Mouse (Mus musculus) common myeloid progenitor, adult 5-6 weeks (primary cell): ENCODE results near the gene Slamf6. TPM values are rescaled to one million over a fixed set of nuclear protein-coding genes. Genes with fewer than 3 reads are reported as not detected.
"Not testable (repeated sequence)": the region's sequence is repeated elsewhere in the genome, so short reads cannot be mapped to it uniquely, and the experiment has no call there.

ENCODE experiments used
- ATAC-seq: replicated peaks from 2 replicates; pipeline ENCODE4 v1.8.0; 2016; ENCODE audit warnings: low read depth, mild to moderate bottlenecking, moderate TSS enrichment, inconsistent platforms; ENCODE audit not compliant: poor library complexity, severe bottlenecking
- total RNA-seq: library from RNA; stranded (forward); fragments of 200-1000, 187-1606 nt; gene quantifications from 2 replicates; pipeline ENCODE4 v1.2.3, GENCODE M21; 2017

Slamf6 gene
- total RNA-seq, 1 experiment from 2014 or later, result 0.87 TPM

DNA sequence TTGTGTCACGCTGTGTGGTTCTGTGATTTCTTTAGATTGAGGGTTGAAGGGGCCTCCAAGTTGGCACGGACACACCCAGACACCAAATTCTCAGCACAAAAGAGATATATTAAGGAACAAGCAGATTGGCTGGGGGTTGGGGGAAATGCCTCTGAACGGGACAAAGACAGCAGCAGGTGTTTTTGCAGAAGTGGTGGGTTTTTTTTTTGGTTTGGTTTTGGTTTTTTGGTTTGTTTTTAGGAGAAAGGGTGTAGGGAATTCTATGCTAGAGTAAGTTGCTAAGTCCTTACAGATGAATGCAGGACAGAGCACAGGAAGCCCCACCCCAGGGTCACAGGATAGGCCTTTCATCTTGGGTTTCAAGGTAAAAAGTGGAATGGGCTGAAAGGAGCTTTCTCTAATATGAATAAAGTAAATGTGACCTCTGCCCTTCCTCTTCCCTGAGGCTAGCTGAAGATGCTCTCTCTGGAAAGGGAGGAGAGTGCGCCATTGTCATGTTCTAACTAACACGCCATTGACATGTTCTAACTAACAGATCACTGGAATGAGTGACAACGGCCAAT, 31.7 kb downstream of the Slamf6 start:
- no peak for ATAC-seq

DNA sequence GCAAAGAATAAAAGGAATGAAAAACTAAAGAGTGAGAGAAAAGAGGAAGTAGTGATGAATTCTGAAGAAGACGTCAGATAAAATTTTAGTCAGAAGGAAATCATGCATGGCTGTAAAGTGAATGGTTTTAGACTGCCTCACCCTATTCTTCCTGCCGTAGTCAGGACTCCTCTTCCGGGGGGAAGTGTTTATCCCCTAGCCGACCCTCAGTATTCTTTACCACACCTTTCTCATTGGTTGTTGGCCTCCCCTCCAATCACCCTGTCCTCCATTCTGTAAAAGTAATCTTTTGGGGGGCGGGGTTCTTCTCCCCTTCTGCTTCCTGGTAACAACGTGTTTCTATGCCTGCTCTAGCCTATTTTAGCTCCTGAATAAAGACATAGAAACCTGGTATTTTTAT, 37.8 kb downstream of the Slamf6 start:
- peak; percentile 52 for ATAC-seq

DNA sequence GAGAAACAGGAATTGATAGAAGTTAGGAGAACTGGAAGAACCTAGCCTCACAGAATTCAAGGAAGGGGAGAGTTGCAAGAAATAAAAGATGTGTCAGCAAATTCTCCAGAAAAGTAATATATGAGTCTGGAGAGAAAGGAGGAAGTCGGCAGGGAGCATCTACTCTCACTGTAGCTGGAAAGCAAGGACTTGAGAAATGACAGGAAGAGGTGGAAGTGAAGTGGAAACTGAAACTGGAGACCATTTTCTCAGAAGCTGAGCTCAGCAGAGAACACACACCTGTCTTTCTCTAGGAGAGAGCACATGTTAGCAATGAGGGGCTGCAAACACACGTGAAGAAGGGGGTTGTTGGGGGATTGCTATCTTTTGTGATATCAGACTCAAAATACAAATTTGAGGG, 40.1 kb downstream of the Slamf6 start:
- ATAC-seq, result peak; percentile 73

DNA sequence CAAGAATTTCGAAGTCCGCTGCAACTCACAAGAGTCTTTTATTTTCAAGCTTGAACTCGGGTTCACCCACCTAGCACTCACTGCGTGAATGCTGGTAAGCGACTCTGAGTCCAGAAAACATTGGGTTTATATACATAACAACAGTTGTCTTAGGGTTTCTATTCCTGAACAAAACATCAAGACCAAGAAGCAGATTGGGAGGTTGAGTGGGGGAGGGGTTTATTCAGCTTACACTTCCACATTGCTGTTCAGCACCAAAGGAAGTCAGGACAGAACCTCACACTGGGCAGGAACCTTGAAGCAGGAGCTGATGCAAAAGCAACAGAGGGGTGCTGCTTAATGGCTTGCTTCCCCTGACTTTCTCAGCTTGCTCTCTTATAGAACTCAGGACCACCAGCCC, 43.4 kb downstream of the Slamf6 start:
- ATAC-seq, result no peak

DNA sequence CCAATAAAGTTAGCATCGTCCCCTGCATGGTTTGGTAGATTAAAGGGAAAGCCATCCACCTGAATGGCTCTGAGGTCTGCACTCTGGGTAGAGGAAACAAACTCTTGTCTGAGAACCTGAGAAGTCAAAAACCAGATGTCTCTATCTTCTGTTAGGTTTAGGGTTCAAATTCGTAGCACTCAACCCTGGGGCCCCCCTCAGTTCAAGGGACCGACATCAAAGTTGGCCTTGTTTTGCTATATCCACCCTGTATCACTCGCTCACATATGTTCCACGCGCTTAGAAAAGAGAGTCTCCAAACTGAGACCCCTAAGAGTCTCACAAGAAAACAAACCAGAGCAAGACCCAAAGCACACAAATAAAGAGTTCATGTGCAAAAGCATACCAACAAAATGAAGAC, 44.4 kb downstream of the Slamf6 start:
- ATAC-seq, result no peak

DNA sequence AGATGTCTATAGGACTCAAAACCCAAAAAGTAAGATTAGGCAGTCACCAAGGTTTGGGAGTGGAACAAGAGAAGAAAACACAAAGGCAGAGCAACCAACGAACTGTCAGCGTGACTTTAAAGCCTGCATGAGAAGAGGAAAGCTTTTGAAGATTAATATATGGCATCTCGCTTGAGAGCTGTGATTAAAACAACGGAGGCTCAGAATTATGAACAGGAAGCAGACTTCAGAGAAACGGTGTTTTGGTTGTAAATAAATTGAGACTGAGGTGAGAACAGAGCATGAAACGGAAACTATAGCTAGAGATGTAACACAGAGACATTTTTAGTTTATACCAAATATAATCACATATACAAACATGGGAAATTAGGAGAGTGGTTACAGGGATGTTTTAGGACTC, 46.3 kb downstream of the Slamf6 start:
- ATAC-seq, result no peak

DNA sequence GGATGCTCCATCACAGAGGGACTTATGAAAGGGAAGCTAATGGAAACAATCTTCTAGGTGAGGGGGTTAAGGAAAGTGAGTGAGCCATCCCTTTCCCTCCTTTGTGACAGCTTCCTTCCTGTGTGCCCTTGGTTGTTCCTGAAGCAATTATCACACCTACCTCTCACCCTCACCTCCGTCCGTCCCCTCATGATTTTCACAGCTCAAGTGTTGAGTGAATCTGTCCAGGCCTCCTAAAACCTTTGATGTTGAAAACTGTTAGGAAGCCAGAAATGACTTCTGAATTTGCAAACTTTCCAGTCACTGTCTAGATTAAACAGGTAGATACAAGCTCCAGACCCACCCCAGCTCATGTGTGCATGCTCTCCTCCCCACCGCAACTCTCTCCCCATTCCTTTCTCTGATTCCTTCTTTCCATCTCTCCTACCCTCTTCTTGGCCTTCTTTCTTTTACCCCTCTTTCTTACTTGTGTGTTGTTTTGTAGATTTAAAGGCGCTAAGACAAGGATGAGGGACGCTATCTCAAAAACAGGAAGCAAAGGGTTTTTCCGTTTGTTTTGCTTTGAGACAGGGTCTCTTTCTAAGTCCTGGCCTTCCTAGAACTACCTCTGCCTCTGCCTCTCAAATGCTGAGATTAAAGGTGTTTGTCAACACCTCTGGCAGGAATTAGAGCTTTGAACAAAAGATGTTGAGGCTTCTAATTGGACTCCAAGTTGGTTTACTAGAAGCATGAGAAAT, 48.9 kb downstream of the Slamf6 start:
- ATAC-seq, result no peak

DNA sequence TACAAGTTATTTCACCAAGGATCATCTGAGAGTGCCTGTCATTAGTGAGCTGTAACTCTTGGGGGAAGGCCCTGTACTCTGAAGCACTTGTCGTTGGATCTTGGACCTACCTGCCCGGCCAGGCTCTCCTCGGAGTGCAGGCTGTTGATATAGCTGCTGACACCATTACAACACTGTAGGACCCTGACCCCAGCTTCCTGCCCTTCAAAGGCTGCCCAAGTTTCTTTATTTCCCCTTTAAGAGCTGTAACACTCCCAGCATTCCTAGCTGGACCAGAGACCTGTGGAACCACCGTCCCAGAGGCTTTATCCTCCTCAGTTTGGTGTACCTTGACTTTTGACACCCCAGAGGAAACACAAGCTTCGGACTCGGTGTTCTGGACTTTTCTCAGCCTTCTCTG, 51.9 kb downstream of the Slamf6 start:
- ATAC-seq, result no peak

DNA sequence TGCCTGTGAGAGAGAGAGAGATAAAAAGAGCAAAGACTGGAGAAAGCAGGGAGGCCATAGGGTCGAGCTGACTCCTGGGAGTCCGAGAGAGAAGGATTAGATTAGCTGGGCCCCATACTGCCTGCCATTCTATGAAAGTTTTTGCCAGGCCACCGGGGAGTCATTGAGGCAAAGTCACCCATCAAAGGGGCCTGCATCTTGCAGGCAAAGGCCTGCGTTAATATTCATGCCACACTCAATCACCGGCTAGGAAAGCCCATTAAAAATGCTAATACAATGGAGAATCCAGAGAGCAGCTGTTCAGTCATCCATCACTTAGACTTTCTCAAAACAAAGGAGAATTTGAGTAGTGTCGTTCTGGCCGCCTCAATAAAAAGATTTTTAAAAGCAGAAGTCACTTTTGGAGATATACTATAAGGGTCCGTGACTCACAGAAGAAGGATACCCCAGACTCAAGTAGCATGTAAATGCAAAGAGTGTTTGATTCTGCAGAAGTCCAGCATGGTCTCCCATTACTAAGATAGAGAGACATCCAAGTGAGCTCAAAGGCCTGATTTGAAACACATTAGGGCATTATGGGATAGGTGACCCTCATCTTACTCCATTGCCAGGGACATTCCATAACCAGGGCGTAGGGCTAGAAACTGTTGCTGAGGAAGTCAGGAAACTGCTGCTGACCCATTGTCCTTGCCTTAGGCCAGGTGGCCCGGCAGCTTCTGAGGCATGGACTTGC, 53.7 kb downstream of the Slamf6 start:
- no peak for ATAC-seq

DNA sequence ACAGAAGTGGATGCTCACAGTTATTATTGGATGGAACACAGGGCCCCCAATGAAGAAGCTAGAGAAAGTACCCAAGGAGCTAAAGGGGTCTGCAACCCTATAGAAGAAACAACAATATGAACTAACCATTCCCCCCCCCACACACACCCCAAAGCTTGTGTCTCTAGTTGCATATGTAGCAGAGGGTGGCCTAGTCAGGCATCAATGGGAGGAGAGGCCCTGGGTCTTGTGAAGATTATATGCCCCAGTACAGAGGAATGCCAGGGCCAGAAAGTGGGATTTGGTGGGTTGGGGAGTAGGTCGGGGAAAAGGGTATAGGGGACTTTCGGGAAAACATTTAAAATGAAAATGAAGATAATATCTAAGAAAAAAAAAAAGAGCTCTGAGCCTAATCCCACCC, 57.0 kb downstream of the Slamf6 start:
- ATAC-seq, result not testable (repeated sequence)

DNA sequence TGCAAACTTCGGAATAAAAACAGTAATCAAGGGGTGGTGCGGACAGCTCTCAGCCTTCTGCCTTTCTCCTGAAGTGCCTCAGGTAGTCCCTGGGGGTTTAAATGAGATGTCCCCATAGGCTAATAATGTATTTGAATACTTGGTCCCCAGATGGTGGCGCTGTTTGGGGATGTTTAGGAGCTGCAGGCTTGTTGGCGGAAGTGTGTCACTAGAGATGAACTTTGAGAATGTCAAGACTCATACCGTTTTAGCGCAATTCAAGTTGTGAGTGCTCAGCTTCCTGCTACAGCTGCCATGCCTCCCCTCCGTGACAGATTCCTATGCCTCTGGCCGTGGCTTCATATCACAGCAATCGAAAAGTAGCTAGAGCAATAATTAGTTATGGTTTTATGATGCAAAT, 58.1 kb downstream of the Slamf6 start:
- no peak for ATAC-seq

DNA sequence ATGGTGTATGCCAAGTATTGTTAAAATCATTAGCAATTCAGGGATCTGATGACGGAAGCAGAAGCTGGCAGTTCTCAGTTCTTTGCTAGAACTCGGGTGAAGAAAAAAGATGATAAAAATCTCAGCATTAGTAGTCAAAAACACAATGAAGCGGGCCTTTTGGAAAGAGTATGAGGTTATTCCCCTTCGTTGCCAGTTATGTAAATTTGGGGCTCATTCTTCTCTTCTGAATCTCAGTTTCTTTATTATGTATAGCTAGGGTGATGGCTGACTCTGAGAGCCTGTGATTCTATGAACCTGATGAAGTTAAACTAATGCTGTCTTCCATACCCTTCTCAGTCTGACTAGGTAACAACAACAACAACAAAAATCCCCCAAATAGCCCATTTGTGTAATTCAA, 58.5 kb downstream of the Slamf6 start:
- ATAC-seq, result no peak

DNA sequence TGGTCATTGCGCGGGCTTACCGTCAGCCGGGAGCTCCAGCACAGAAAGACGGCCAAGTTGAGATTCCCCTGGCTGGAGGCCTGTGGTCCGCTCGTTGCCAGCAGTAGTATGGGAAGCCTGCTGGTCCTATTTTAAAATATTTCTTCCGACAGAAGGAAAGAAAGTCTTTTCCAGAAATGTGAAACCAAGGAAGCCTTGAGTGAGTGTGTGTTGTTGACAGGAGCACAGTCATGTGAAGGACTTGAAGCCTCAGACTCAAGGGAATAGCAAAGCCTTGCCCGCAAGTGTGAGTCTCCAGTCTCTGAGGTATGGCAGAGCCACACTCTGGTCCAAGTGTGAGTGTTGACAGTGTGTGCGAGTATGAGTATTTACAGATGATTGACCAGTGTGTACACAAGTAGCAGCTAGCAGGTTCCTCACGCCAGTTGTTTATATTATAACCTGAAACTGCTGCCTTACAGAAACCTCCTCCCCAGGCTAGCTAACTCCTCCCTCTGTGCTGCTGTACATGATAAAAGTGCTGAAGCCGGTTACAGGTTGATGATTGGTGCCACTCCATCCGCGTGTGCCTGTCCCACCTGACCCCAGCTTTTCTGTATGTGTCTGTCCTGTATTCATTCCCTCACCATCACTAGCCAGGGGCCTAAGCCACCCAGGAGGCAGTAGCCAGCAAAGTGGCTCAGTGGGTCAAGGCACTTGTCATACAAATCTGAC, 59.7 kb downstream of the Slamf6 start:
- no peak for ATAC-seq

DNA sequence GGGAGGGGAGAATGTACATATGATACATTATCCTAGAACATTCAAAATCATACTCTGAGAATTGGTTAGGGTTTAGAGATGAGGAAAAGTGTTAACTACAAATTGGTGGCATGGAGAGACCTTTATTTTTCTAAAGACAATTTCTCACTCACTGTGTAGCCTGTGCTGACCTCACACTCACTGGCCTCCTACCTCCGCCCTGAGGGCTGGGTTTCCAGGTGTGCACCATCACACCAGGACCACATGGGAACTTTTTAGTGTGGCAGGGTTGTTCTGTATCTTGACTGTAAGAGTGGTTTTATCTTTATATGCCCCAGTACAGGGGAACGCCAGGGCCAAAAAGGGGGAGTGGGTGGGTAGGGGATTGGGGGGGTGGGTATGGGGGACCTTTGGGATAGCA, 60.6 kb downstream of the Slamf6 start:
- ATAC-seq, result no peak

DNA sequence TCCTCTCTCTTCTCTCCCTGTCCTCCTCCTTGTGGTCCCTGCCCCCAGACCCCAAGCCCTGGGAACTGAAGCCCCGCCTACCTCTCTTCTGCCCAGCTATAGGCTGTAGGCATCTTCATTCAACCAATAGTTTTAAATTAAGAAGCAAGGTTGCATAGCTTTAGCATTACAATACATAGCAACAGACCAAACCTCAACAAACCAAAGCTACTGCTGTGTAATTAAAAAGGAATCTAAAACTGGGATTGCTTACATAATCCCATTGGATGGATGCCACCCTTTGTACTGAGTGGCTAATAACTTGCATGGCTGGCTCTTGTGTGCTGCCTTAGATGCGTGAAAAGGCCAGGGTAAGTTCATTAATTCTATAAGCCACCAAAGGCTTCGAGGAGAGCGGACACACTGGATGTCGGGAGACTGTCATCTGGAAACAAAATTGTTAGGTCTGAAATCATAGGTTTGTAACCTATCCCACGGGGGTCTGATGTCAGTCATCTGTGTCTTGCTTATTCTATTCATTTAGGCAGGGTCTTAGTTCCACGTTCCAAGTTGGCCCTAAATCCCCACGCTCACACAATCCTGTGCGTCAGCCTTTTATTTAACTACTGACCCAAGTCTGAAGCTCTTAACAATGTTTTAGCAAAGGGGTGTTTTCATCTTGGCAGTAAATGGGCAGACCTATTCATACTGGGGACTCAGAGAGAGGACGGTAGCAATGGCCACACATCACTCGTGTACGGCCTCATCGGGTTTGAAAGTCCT, 62.8 kb downstream of the Slamf6 start:
- ATAC-seq, result no peak

DNA sequence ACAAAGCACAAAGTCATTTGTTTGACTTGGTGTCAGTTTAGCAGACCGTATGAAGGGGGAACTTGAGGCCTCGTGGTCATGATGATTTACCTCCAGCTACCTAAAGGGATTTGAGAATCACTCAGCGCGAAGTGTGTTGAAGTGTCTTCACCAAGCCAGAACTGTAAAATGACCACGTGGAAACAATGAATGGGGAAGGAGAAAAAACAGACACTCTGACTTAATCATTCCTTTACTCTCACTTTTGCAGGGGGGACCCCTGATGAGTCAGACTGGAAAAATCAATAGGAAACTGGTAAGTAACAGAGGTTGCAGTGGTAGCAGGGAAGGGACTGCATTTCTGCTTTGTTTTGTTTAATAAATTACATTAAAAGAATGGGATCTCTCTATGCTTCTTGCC, 64.9 kb downstream of the Slamf6 start:
- no peak for ATAC-seq

DNA sequence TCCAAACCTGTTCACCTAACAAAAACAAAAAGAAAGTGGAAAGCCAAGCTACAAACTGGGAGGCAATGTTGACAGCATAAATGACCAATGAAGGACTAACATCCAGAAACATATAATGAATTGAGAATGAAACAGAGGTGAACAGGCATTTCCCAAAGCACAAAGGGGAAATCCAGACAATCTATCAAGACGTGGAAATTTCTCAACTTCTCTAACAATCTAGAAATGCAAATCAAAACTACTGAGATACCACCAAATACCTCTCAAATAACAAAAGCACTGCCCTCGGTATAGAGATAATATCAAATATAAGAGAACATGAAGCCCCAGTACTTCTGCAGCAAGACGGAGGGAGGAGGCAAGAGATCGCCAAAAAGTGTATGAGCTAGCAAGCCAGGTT, 65.4 kb downstream of the Slamf6 start:
- no peak for ATAC-seq

DNA sequence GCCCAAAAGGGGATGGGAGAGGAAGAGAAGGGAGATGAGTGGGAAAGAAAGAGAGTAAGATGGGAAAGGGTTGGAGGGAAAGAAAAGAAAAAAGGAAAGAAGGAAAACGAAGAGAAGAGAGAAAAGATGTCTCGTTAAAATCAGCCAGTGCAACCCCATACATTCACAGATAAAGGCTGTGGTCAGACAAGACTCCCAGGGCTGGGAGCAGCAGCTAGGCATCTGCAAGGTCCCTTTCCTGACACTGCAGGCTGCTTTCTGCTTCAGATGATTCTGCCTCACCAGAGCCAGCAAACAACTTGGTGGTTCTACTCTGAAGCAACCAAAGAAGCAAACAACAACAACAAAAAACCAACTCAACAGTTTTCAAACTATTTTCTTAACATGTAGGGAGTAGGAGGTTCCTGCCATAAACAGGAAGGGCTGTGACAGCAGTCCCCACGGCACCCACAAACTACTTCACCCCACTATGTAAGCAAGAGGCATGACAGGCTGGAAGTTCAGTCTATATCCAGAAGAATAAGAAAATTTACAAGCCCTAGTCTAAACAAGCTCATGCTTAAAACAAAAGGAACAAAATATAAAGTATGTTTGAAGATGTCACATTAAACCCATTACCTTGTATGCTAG, 66.2 kb downstream of the Slamf6 start:
- peak; percentile 74; the same call in 1 of the 2 replicates for ATAC-seq

DNA sequence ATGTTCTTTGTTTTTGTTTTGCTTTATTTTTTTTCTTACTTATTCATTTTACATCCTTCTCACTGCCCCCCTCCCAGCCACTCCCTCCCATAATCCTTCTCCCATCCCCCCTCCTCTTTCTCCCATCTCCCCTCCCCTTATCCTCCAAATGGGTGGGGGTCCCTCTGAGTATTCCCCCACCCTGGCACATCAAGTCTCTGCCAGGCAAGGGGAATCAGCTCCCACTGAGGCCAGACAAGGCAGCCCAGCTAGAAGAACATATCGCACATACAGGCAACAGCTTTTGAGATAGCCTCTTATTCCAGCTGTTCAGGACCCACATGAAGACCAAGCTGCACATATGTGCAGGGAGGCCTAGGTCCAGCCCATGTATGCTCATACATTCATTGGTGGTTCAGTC, 66.8 kb downstream of the Slamf6 start:
- no peak for ATAC-seq

DNA sequence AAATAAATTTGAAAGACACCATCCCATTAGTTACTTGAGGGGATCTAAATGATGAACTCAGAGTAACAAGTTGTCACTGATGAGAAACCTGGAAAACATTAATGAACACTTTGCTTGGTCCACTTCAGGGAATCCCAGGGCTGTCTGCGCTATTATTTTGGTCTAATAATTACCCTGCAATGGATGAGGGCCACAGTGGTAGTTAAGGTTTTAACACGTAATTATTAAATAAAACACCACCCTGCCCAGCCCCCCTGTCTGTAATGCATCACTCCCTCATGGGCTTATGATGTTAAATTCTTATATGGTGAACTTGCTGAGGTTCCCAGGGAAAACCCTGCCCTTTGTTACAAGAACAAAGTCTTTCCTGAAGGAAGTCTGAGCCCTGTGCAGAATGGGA, 74.6 kb downstream of the Slamf6 start:
- no peak for ATAC-seq
